25 mouse cellular contexts compared by ENCODE assay signal in genomic region chr2:166526204-166526603, GRCm38 (mm10).
DNase-seq lines count a peak whose midpoint lies in the region.
"Had no signal": no experiment of that assay in that cellular context is flagged by ENCODE, and none has a peak within 500 bp of the region (broad histone marks: within the 10 kb centered on the region; RNA-seq: fewer than 3 reads in every experiment).

No protein-coding gene starts in this region.

- 78% methylated on average over 9 of the region's 9 CpGs for WGBS in limb, embryonic 10.5 days

- H3K27me3 ChIP-seq in limb, embryonic 10.5 days (ENCODE audit: low read depth, poor library complexity, severe bottlenecking) = no peaks in the 10 kb centered on the region
- H3K27me3 ChIP-seq: embryonic facial prominence, embryonic 15.5 days; heart, embryonic 13.5 days; hindbrain, embryonic 15.5 days; limb, embryonic 12.5 days; liver, embryonic 15.5 days; Patski had no signal

- H3K9me3 ChIP-seq in limb, embryonic 10.5 days (replicated peaks) = no peaks in the 10 kb centered on the region; the same call in 1 of the 2 replicates
- H3K9me3 ChIP-seq: embryonic facial prominence, embryonic 15.5 days; hindbrain, embryonic 15.5 days; liver, embryonic 15.5 days had no signal

- peak; percentile 5 to 14 for DNase-seq in cerebellum, adult 18-20 months
- no peak for DNase-seq in cerebellum, postnatal 4 days (ENCODE audit: low spot score in 2 of 2)
- DNase-seq in heart, adult 11 months = peak; percentile 85
- DNase-seq in heart, adult 18-20 months = no peak
- peak; percentile 35 for DNase-seq in thymus, postnatal 0 days (ENCODE audit: low spot score)
- DNase-seq in thymus, postnatal 25 days = no peak
- no peak for DNase-seq in limb, embryonic 10.5 days (ENCODE audit: low spot score)
- DNase-seq in testis, postnatal 10 days (ENCODE audit: low spot score) = no peak
- DNase-seq: adrenal gland, postnatal 10 days; gastrocnemius, postnatal 36 days; heart, postnatal 10 days; kidney, adult 8-10 months; kidney, postnatal 14 days; layer of hippocampus, adult 9-11 months; lung, embryonic 14.5 days; right cerebral cortex, postnatal 25 days; thymus, postnatal 36 days had no signal

- no peaks in the 10 kb centered on the region for H3K36me3 ChIP-seq in limb, embryonic 10.5 days
- H3K36me3 ChIP-seq: embryonic facial prominence, embryonic 15.5 days; heart, embryonic 13.5 days; hindbrain, embryonic 15.5 days; limb, embryonic 12.5 days; liver, embryonic 15.5 days; midbrain, embryonic 10.5 days had no signal

- H3K4me3 ChIP-seq in limb, embryonic 10.5 days = no peak overlapping the region
- H3K4me3 ChIP-seq: embryonic facial prominence, embryonic 15.5 days; forebrain, embryonic 13.5 days; heart, embryonic 13.5 days; hindbrain, embryonic 15.5 days; limb, embryonic 12.5 days; liver, embryonic 15.5 days; midbrain, embryonic 10.5 days had no signal

- H3K4me1 ChIP-seq in limb, embryonic 10.5 days = peaks cover 32% of the 10 kb centered on the region
- H3K4me1 ChIP-seq: liver, embryonic 15.5 days had no signal

- H3K27ac ChIP-seq in limb, embryonic 10.5 days = peak overlapping the region; percentile 37; the same call in 1 of the 2 replicates
- H3K27ac ChIP-seq: embryonic facial prominence, embryonic 15.5 days; forebrain, embryonic 13.5 days; heart, embryonic 13.5 days; hindbrain, embryonic 15.5 days; liver, embryonic 15.5 days had no signal

Comparison
In these comparisons a context has a peak if more than half of its experiments do, and no peak if none do; other contexts are left out.
1. DNase-seq: peak in cerebellum, adult 18-20 months (2 of 2), heart, adult 11 months (single experiment) and thymus, postnatal 0 days (single experiment); none in cerebellum, postnatal 4 days (0 of 2), heart, adult 18-20 months (0 of 2), thymus, postnatal 25 days (single experiment), limb, embryonic 10.5 days (single experiment) and testis, postnatal 10 days (single experiment).